Mouse (Mus musculus): Measurements from ENCODE around the gene Timm8a2. TPM values are rescaled to one million over a fixed set of nuclear protein-coding genes. Genes with fewer than 3 reads are reported as not detected.

Timm8a2 gene
- total and polyA plus RNA-seq, 3 experiments: 0.05 TPM; not detected in 2

GRCm38 (mm10) chr14:122057941-122058346, 23.5 kb downstream of the Timm8a2 start:
- H3K36me3 ChIP-seq (replicated peaks): peaks cover 2% of the 10 kb centered on the region
- DNase-seq (ENCODE audit: low spot score) (no peak), ATAC-seq (ENCODE audit: extremely low read depth, insufficient number of reproducible peaks, low FRiP score, poor library complexity, severe bottlenecking) (peak; percentile 12; the same call in 1 of the 2 replicates)
- TF ChIP-seq POLR2AphosphoS5 (IDR thresholded peaks at IDR 0.05; ENCODE audit: insufficient replicate concordance, low read depth, low read length) (no peak), TAL1 (conservative IDR thresholded peaks at IDR 0.05; ENCODE audit: low read depth, low read length) (no peak), GATA1 (IDR thresholded peaks at IDR 0.05; ENCODE audit: borderline replicate concordance, low read length) (no peak), GATA2 (IDR thresholded peaks at IDR 0.05; ENCODE audit: borderline replicate concordance, low read depth, low read length) (no peak), CTCF (IDR thresholded peaks at IDR 0.05; ENCODE audit: low read depth, low read length) (no peak)
- peak overlapping the region; percentile 13; the same call in 1 of the 2 replicates for H3K4me3 ChIP-seq (ENCODE audit: low read depth, low read length)
- H3K4me1 ChIP-seq (ENCODE audit: insufficient read depth, low read depth, low read length): peaks cover 49% of the 10 kb centered on the region
- no peaks in the 10 kb centered on the region for H3K9me3 ChIP-seq (replicated peaks)
- H3K27me3 ChIP-seq (ENCODE audit: insufficient read depth, low read length): peaks cover 26% of the 10 kb centered on the region

GRCm38 (mm10) chr14:122060642-122061041, 26.2 kb downstream of the Timm8a2 start:
- no peaks in the 10 kb centered on the region for H3K9me3 ChIP-seq (replicated peaks)
- TF ChIP-seq CTCF (IDR thresholded peaks at IDR 0.05; ENCODE audit: low read depth, low read length) (peak; percentile 99), POLR2AphosphoS5 (IDR thresholded peaks at IDR 0.05; ENCODE audit: insufficient replicate concordance, low read depth, low read length) (no peak)
- ATAC-seq (ENCODE audit: extremely low read depth, insufficient number of reproducible peaks, low FRiP score, poor library complexity, severe bottlenecking): peak; percentile 75
- no peaks in the 10 kb centered on the region for H3K36me3 ChIP-seq (replicated peaks)
- DNase-seq (ENCODE audit: low spot score): peak; percentile 73
- H3K4me3 ChIP-seq (ENCODE audit: low read depth, low read length): no peak overlapping the region
- peaks cover 26% of the 10 kb centered on the region for H3K27me3 ChIP-seq (ENCODE audit: insufficient read depth, low read length)
- H3K4me1 ChIP-seq (ENCODE audit: insufficient read depth, low read depth, low read length): peaks cover 48% of the 10 kb centered on the region

- Histone ChIP-seq H3K27me3 (ENCODE audit: insufficient read depth, low read length) (peaks cover 23% of the 10 kb centered on the region), H3K4me3 (ENCODE audit: low read depth, low read length) (no peak overlapping the region), H3K9me3 (replicated peaks) (no peaks in the 10 kb centered on the region), H3K4me1 (ENCODE audit: insufficient read depth, low read depth, low read length) (peaks cover 53% of the 10 kb centered on the region), H3K36me3 (replicated peaks) (no peaks in the 10 kb centered on the region)
- TF ChIP-seq POLR2AphosphoS5 (IDR thresholded peaks at IDR 0.05; ENCODE audit: insufficient replicate concordance, low read depth, low read length): no peak
- TF ChIP-seq CTCF (IDR thresholded peaks at IDR 0.05; ENCODE audit: low read depth, low read length): no peak
- no peak for TF ChIP-seq TAL1 (conservative IDR thresholded peaks at IDR 0.05; ENCODE audit: low read depth, low read length)
- TF ChIP-seq GATA2 (IDR thresholded peaks at IDR 0.05; ENCODE audit: borderline replicate concordance, low read depth, low read length): no peak
- no peak for TF ChIP-seq GATA1 (IDR thresholded peaks at IDR 0.05; ENCODE audit: borderline replicate concordance, low read length)
- ATAC-seq (ENCODE audit: extremely low read depth, insufficient number of reproducible peaks, low FRiP score, poor library complexity, severe bottlenecking) (no peak), DNase-seq (ENCODE audit: low spot score) (no peak)
Observed at GRCm38 (mm10) chr14:122061376-122061775, 26.9 kb downstream of the Timm8a2 start.

- no peak for ATAC-seq (ENCODE audit: extremely low read depth, insufficient number of reproducible peaks, low FRiP score, poor library complexity, severe bottlenecking)
- H3K4me1 ChIP-seq (ENCODE audit: insufficient read depth, low read depth, low read length): peaks cover 50% of the 10 kb centered on the region
Observed at GRCm38 (mm10) chr14:122062411-122063090, 28.1 kb downstream of the Timm8a2 start.

GRCm38 (mm10) chr14:122063599-122063998, 29.1 kb downstream of the Timm8a2 start:
- Histone ChIP-seq H3K9me3 (replicated peaks) (no peaks in the 10 kb centered on the region), H3K4me3 (ENCODE audit: low read depth, low read length) (no peak overlapping the region), H3K27me3 (ENCODE audit: insufficient read depth, low read length) (peaks cover 28% of the 10 kb centered on the region), H3K4me1 (ENCODE audit: insufficient read depth, low read depth, low read length) (peaks cover 46% of the 10 kb centered on the region), H3K36me3 (replicated peaks) (no peaks in the 10 kb centered on the region)
- DNase-seq (ENCODE audit: low spot score) (no peak), ATAC-seq (ENCODE audit: extremely low read depth, insufficient number of reproducible peaks, low FRiP score, poor library complexity, severe bottlenecking) (no peak)
- TF ChIP-seq GATA2 (IDR thresholded peaks at IDR 0.05; ENCODE audit: borderline replicate concordance, low read depth, low read length): no peak
- no peak for TF ChIP-seq TAL1 (conservative IDR thresholded peaks at IDR 0.05; ENCODE audit: low read depth, low read length)
- no peak for TF ChIP-seq CTCF (IDR thresholded peaks at IDR 0.05; ENCODE audit: low read depth, low read length)
- no peak for TF ChIP-seq GATA1 (IDR thresholded peaks at IDR 0.05; ENCODE audit: borderline replicate concordance, low read length)
- TF ChIP-seq POLR2AphosphoS5 (IDR thresholded peaks at IDR 0.05; ENCODE audit: insufficient replicate concordance, low read depth, low read length): no peak

More at GRCm38 (mm10) chr14:122062411-122063090, 28.1 kb downstream of the Timm8a2 start:
- no peak for DNase-seq (ENCODE audit: low spot score)
- Histone ChIP-seq H3K27me3 (ENCODE audit: insufficient read depth, low read length) (peaks cover 21% of the 10 kb centered on the region), H3K36me3 (replicated peaks) (no peaks in the 10 kb centered on the region), H3K4me3 (ENCODE audit: low read depth, low read length) (no peak overlapping the region), H3K9me3 (replicated peaks) (no peaks in the 10 kb centered on the region)
- TF ChIP-seq TAL1 (conservative IDR thresholded peaks at IDR 0.05; ENCODE audit: low read depth, low read length) (no peak), CTCF (IDR thresholded peaks at IDR 0.05; ENCODE audit: low read depth, low read length) (no peak)

- Histone ChIP-seq H3K4me1 (ENCODE audit: insufficient read depth, low read depth, low read length) (peaks cover 41% of the 10 kb centered on the region), H3K9me3 (replicated peaks) (no peaks in the 10 kb centered on the region), H3K27me3 (ENCODE audit: insufficient read depth, low read length) (peaks cover 37% of the 10 kb centered on the region), H3K36me3 (replicated peaks) (no peaks in the 10 kb centered on the region), H3K4me3 (ENCODE audit: low read depth, low read length) (no peak overlapping the region)
- DNase-seq (ENCODE audit: low spot score) (no peak), ATAC-seq (ENCODE audit: extremely low read depth, insufficient number of reproducible peaks, low FRiP score, poor library complexity, severe bottlenecking) (peak; percentile 56)
- TF ChIP-seq CTCF (IDR thresholded peaks at IDR 0.05; ENCODE audit: low read depth, low read length): peak; percentile 95
- TF ChIP-seq POLR2AphosphoS5 (IDR thresholded peaks at IDR 0.05; ENCODE audit: insufficient replicate concordance, low read depth, low read length): no peak
- no peak for TF ChIP-seq GATA2 (IDR thresholded peaks at IDR 0.05; ENCODE audit: borderline replicate concordance, low read depth, low read length)
- no peak for TF ChIP-seq GATA1 (IDR thresholded peaks at IDR 0.05; ENCODE audit: borderline replicate concordance, low read length)
- no peak for TF ChIP-seq TAL1 (conservative IDR thresholded peaks at IDR 0.05; ENCODE audit: low read depth, low read length)
Observed at GRCm38 (mm10) chr14:122064519-122064918, 30.0 kb downstream of the Timm8a2 start.

All from G1E (cell line).